Mouse (Mus musculus): ENCODE results near the gene Sox15. TPM values are rescaled to one million over a fixed set of nuclear protein-coding genes. Genes with fewer than 3 reads are reported as not detected.
A peak's percentile ranks its signal among the peaks of the same experiment; 100 is the strongest.

The Sox15 gene
- polyA plus RNA-seq, 1 experiment from 2014 or later, result 5.2 TPM

DNA sequence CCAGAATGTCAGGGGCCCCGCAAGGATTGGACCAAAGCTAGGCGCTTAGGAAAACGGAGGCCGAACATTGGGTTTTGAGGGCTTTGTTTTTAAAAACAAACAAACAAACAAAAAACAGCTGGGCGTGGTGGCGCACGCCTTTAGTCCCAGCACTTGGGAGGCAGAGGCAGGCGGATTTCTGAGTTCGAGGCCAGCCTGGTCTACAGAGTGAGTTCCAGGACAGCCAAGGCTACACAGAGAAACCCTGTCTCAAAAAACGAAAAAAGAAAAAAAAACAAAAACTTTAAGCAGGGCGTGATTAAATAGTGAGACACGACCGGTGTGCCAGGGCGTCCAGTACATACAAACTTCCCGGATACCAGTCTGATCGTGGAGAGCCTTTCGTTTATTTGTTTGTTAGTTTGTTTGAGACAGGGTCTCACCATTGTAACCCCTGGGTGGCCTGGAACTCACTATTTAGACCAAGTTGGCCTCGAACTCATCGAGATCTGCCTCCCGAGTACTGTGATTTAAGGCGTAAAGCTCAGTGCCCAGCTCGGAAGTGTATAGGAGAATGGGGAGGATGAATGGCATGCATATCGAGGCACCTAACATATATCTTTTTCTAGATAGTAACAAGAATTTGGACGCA, 27.2 kb downstream of the Sox15 start:
- Histone ChIP-seq H3K36me3 (peaks cover 14% of the 10 kb centered on the region), H3K4me3 (replicated peaks) (peak overlapping the region; percentile 80), H3K27ac (replicated peaks) (peak overlapping the region; percentile 97), H3K9ac (peak overlapping the region; percentile 51), H3K4me1 (peaks cover 64% of the 10 kb centered on the region), H3K27me3 (no peaks in the 10 kb centered on the region), H3K9me3 (replicated peaks) (no peaks in the 10 kb centered on the region), H3K4me2 (replicated peaks) (peak overlapping the region; percentile 85)
- ATAC-seq (ENCODE audit: insufficient number of reproducible peaks, low FRiP score, low TSS enrichment, low read depth), result no peak
- WGBS, result 26% methylated on average over 24 of the region's 24 CpGs

DNA sequence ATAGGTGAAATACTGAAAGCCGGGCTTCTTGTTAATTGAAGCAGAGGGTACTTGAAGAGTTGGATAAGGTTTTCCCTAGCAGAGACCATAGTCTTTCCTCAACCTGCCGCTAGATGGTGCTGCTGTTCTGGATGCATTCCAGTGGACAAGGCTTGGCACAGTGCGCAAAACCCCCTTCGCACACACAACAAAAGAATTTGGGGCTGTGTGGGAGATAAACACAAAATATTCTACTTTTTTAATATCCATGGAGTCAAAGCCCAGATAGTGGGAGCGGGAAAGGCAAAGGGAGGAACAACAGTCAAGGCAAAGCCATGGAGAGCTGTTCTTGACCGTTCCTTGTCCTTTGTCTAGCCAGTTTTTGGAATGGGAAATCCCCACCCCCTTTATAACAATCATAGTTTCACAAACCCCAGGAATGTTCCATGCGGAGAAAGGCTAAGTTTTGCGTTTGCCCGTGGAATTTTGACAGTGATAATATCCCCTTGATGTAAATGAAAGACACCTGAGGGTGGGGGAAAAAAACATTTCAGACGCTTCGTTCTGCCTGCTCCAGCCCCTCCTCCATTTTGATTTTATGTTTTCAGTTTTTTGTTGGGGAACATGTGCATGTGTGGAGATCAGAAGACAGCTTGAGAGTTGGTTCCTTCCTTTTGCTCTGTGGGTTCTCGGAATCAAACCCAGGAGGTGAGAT, 27.9 kb downstream of the Sox15 start:
- 0 out of 2 replicates have a peak, but pooled peaks have one; percentile 24 for ATAC-seq (ENCODE audit: insufficient number of reproducible peaks, low FRiP score, low TSS enrichment, low read depth)
- Histone ChIP-seq H3K9ac (peak overlapping the region; percentile 23; the same call in 1 of the 2 replicates), H3K9me3 (replicated peaks) (no peaks in the 10 kb centered on the region), H3K27me3 (no peaks in the 10 kb centered on the region), H3K27ac (replicated peaks) (peak overlapping the region; percentile 97), H3K4me3 (replicated peaks) (peak overlapping the region; percentile 80), H3K36me3 (peaks cover 10% of the 10 kb centered on the region), H3K4me2 (replicated peaks) (peak overlapping the region; percentile 85), H3K4me1 (peaks cover 64% of the 10 kb centered on the region)
- 7% methylated on average over 12 of the region's 12 CpGs for WGBS

DNA sequence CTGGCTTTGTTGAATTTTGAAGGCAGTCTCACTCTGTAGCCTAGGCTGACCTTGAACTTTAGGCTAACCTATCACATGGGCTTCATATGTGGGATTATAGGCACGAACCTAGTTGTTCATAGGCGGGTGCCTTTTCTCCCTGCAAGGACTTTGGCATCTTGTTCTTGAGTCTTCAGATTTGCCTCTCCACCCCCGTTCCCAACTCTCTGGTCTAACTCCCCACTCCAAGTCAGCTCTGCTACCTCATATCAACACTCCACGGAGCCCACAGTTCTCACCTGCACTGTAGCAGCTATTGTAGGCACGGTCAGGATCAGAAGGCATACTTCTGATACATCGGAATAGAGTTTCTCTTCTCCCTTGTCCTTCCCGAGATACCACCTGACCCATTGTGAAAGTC, 28.5 kb downstream of the Sox15 start:
- ATAC-seq (ENCODE audit: insufficient number of reproducible peaks, low FRiP score, low TSS enrichment, low read depth), result no peak
- H3K9ac ChIP-seq, result no peak overlapping the region
- peaks cover 4% of the 10 kb centered on the region for H3K36me3 ChIP-seq
- H3K27me3 ChIP-seq, result no peaks in the 10 kb centered on the region
- H3K27ac ChIP-seq (replicated peaks), result peak overlapping the region; percentile 97
- peak overlapping the region; percentile 85 for H3K4me2 ChIP-seq (replicated peaks)
- H3K9me3 ChIP-seq (replicated peaks), result no peaks in the 10 kb centered on the region
- WGBS, result 68% methylated on average over 7 of the region's 7 CpGs
- H3K4me1 ChIP-seq, result peaks cover 64% of the 10 kb centered on the region
- H3K4me3 ChIP-seq (replicated peaks), result no peak overlapping the region

DNA sequence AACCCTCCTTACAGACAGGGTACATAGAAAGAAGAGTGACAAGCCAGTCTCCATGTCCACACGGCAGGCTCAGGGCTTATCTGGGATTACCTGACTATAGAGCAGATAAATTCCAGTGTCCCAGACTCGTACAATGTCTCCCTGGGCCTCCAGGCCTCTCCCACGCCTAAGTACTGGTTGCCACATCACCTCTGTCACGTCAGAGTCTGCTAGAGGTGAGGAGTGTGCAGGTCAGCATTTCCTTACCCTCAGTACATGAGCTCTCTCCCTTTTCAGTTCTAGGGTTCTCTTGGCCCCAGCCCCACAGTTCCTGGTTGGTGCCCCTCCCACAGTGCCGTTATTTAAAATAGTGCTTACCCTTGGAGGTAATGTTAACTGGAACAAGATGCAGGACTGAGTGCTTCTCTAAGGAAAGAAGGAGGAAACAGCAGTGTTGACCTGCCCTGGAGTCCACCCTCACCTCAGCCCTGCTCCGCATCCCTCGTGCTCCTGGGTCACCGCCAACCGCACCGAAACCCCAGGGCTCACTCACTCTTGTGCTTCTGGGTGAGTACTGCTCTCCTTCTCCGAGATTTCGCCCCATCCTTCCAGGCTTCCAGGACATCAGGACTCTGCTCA, 29.1 kb downstream of the Sox15 start:
- 74% methylated on average over 12 of the region's 12 CpGs for WGBS
- Histone ChIP-seq H3K27ac (replicated peaks) (peak overlapping the region; percentile 97), H3K4me3 (replicated peaks) (no peak overlapping the region), H3K9me3 (replicated peaks) (no peaks in the 10 kb centered on the region), H3K9ac (no peak overlapping the region), H3K4me2 (replicated peaks) (no peak overlapping the region), H3K27me3 (no peaks in the 10 kb centered on the region), H3K4me1 (peaks cover 64% of the 10 kb centered on the region), H3K36me3 (no peaks in the 10 kb centered on the region)
- ATAC-seq (ENCODE audit: insufficient number of reproducible peaks, low FRiP score, low TSS enrichment, low read depth), result no peak

DNA sequence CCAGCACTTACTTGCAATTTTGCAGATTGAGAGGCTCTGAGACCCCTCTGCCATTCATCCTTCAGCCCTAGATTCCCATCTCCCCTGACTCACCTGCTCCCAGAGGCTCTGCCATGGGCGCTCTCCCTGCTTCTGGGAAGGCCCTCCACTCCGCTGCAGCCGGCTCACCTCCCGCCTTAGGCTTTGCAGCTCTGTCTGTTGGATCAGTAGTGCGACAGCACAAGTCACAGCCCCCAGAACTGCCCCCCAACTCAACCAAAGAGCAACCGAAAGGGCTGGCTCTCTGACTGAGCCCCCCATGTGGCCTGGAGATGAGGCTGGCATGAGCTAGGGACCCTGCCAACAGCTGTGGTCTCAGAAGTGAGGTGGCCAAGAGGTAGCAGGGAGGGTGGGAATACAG, 29.8 kb downstream of the Sox15 start:
- peak overlapping the region; percentile 97 for H3K27ac ChIP-seq (replicated peaks)
- WGBS, result 82% methylated on average over 6 of the region's 6 CpGs
- peaks cover 58% of the 10 kb centered on the region for H3K4me1 ChIP-seq
- H3K9me3 ChIP-seq (replicated peaks), result no peaks in the 10 kb centered on the region
- no peaks in the 10 kb centered on the region for H3K36me3 ChIP-seq
- no peak overlapping the region for H3K4me2 ChIP-seq (replicated peaks)
- H3K4me3 ChIP-seq (replicated peaks), result no peak overlapping the region
- no peaks in the 10 kb centered on the region for H3K27me3 ChIP-seq
- no peak overlapping the region for H3K9ac ChIP-seq
- ATAC-seq (ENCODE audit: insufficient number of reproducible peaks, low FRiP score, low TSS enrichment, low read depth), result no peak

DNA sequence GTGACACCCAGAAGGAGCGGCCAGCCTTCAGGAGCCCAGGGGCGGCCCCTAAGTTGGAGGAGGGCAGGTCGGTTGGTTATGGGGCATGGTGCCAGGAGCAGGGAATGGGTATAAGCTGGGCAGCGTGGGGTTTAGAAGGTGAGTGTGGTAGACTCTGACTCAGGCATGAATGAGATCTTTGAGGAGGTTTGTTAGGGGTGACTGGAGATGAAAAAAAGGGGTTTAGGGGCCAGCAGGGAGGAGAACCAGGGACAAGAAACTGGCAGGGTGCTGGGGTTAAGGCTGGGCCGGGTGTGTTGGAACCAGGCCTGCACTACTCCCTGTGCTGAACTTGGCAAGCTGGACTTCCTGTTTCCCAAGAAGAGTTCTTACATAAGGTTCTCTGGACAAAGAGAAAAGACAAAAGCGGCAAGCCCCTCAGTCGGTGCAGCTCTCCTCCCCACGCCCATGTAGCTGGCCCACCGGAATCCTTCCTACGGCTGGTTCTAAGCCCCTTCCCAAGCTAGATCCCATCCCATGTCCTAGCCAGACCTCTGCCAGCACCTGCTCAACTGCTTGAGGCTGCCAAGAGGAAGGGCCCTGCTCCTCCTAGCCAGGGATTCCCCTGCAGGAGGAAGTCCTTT, 30.5 kb downstream of the Sox15 start, which contains the start of gene Tnfsf13:
Gene Tnfsf13 (minus strand): TSS at position 259 of the 623 bp plus-strand sequence.
- Histone ChIP-seq H3K27ac (replicated peaks) (peak within 1 kb of the TSS; percentile 97), H3K36me3 (no peaks in the 10 kb centered on the region), H3K9me3 (replicated peaks) (no peaks in the 10 kb centered on the region), H3K4me2 (replicated peaks) (no peak within 1 kb of the TSS), H3K4me3 (replicated peaks) (no peak within 1 kb of the TSS), H3K4me1 (peaks cover 51% of the 10 kb centered on the region), H3K27me3 (no peaks in the 10 kb centered on the region), H3K9ac (no peak within 1 kb of the TSS)
- 66% methylated on average over 10 of the region's 10 CpGs for WGBS
- no peak for ATAC-seq (ENCODE audit: insufficient number of reproducible peaks, low FRiP score, low TSS enrichment, low read depth)

DNA sequence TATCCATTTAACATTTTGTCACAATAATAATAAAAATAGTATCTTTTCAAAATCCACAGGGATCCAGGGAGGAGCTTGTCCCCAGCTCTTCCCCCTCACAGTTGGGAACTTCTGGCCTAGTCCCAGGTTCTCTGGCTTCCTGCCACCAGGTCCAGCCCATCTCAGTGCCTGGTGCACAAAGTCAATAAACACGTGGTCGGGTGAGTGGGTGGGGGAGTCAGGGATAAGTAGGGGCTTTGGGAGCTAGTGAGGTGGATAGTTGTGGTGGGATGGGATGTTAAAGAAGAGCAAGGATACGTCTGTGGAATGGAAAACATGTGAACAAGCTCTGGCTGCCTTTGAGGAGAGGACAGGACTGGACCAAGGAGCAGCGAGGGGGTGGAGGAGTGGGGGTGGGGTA, 31.3 kb downstream of the Sox15 start:
- Histone ChIP-seq H3K27ac (replicated peaks) (peak overlapping the region; percentile 51), H3K4me2 (replicated peaks) (no peak overlapping the region), H3K4me3 (replicated peaks) (no peak overlapping the region), H3K27me3 (no peaks in the 10 kb centered on the region), H3K36me3 (no peaks in the 10 kb centered on the region), H3K9ac (no peak overlapping the region), H3K9me3 (replicated peaks) (no peaks in the 10 kb centered on the region), H3K4me1 (peaks cover 47% of the 10 kb centered on the region)
- 11% methylated on average over 4 of the region's 4 CpGs for WGBS
- no peak for ATAC-seq (ENCODE audit: insufficient number of reproducible peaks, low FRiP score, low TSS enrichment, low read depth)

DNA sequence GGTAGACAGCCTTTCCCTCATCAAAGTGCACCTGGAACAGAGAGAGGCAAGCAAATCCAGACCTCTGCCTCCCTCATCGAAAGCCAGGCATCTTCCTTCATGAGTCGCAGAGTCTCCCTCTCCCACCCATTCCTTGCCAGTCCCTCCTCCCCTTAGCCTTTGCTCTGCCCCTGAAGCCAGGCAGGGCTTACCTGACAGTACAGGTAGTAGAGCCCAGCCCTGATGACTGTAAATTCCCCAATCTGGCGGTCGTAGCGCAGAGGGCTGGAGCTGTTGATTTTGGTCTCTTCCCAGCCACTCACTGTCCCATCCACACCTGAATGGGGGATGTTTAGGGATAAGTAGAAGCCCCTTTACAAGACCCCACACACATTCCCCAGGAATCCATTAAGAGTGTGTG, 31.9 kb downstream of the Sox15 start:
- H3K9me3 ChIP-seq (replicated peaks), result no peaks in the 10 kb centered on the region
- H3K9ac ChIP-seq, result no peak overlapping the region
- H3K4me1 ChIP-seq, result peaks cover 47% of the 10 kb centered on the region
- no peaks in the 10 kb centered on the region for H3K36me3 ChIP-seq
- H3K4me3 ChIP-seq (replicated peaks), result no peak overlapping the region
- no peak overlapping the region for H3K4me2 ChIP-seq (replicated peaks)
- WGBS, result 49% methylated on average over 5 of the region's 5 CpGs
- H3K27ac ChIP-seq (replicated peaks), result peak overlapping the region; percentile 51; the same call in 1 of the 2 replicates
- H3K27me3 ChIP-seq, result no peaks in the 10 kb centered on the region
- no peak for ATAC-seq (ENCODE audit: insufficient number of reproducible peaks, low FRiP score, low TSS enrichment, low read depth)

DNA sequence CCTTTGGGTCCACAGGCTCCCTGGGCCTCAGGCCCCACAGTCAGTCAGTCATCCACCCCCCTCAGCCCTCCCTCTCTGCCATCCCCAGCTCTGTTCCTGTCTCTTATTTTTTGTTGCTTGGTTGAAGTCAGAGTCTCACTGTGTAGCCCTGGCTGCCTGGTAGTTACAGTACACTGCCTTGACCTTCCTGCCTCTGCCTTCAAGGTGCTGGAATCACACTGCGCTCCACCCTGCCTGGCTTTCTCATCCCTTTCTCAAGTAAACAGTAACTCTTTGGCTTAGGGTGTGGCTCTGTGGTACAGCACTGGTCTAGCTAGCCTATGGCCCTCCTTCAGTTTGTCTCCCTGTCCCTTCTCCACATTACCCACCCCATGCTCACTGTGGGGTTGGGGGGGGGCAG, 34.8 kb downstream of the Sox15 start:
- H3K4me3 ChIP-seq (replicated peaks), result no peak overlapping the region
- no peaks in the 10 kb centered on the region for H3K36me3 ChIP-seq
- no peak overlapping the region for H3K4me2 ChIP-seq (replicated peaks)
- H3K27me3 ChIP-seq, result no peaks in the 10 kb centered on the region
- H3K4me1 ChIP-seq, result peaks cover 29% of the 10 kb centered on the region
- H3K9me3 ChIP-seq (replicated peaks), result no peaks in the 10 kb centered on the region
- H3K27ac ChIP-seq (replicated peaks), result no peak overlapping the region
- no peak for ATAC-seq (ENCODE audit: insufficient number of reproducible peaks, low FRiP score, low TSS enrichment, low read depth)
- whole genome bisulfite sequencing, result 84% methylated on average over 1 of the region's 1 CpGs
- no peak overlapping the region for H3K9ac ChIP-seq

DNA sequence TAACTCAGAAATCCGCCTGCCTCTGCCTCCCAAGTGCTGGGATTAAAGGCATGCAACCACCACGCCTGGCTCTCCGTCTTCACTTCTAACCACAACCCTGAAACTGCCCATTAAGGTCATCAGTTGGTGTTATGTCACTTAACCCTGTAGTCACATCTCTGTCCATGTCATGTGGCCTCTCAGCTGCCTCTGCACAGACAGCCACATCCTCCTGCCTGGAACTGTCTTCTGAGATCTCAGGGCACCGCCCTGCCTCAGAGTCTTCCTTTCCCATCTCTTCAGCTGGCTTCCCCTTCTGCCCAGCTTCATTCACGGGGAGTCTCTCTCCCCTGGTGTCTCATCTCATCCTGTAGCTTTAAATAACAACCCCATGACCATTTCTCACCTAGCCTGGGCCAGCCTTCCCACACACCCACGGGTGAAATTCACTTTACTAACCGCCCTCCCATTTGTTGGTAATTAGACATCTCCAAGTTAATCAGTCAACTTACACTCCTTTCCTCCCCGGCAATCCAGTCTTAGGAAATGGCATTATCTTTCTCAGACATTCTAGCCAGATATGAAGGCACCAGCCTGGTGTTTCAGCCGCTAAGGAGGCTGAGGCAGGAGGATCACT, 37.2 kb downstream of the Sox15 start:
- H3K36me3 ChIP-seq, result no peaks in the 10 kb centered on the region
- WGBS, result 76% methylated on average over 9 of the region's 9 CpGs
- H3K4me3 ChIP-seq (replicated peaks), result no peak overlapping the region
- no peak overlapping the region for H3K9ac ChIP-seq
- no peak overlapping the region for H3K27ac ChIP-seq (replicated peaks)
- no peaks in the 10 kb centered on the region for H3K27me3 ChIP-seq
- peaks cover 17% of the 10 kb centered on the region for H3K4me1 ChIP-seq
- ATAC-seq (ENCODE audit: insufficient number of reproducible peaks, low FRiP score, low TSS enrichment, low read depth), result no peak
- no peak overlapping the region for H3K4me2 ChIP-seq (replicated peaks)
- no peaks in the 10 kb centered on the region for H3K9me3 ChIP-seq (replicated peaks)

DNA sequence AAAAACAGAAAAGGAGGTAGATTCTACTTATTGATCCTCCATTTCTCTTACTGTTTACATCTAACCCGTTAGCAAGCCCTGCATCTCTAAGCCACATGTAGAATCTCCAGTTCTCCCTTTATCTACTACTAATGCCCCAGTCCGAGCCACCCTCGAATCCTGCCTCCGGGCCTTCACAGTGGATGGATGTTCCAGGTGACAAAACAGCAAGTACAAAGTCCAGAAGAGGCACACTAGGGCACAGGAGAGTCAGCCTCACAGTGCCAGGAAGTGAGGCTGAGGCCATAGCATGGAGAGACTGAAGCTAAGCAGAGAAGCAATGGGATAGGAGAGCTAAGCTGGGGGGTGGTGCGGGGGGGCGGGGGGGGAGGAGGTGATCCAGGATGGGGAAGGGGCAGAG, 37.7 kb downstream of the Sox15 start:
- no peak overlapping the region for H3K4me2 ChIP-seq (replicated peaks)
- H3K9ac ChIP-seq, result no peak overlapping the region
- no peaks in the 10 kb centered on the region for H3K36me3 ChIP-seq
- WGBS, result 82% methylated on average over 6 of the region's 6 CpGs
- no peak for ATAC-seq (ENCODE audit: insufficient number of reproducible peaks, low FRiP score, low TSS enrichment, low read depth)
- H3K27me3 ChIP-seq, result no peaks in the 10 kb centered on the region
- no peaks in the 10 kb centered on the region for H3K9me3 ChIP-seq (replicated peaks)
- no peak overlapping the region for H3K4me3 ChIP-seq (replicated peaks)
- H3K27ac ChIP-seq (replicated peaks), result no peak overlapping the region
- peaks cover 17% of the 10 kb centered on the region for H3K4me1 ChIP-seq

All from embryonic facial prominence, embryonic 15.5 days (tissue).